Mouse (Mus musculus) liver, embryonic 13.5 days (tissue): ENCODE measurements around the gene Wdfy2. TPM values are rescaled to one million over a fixed set of nuclear protein-coding genes. Genes with fewer than 3 reads are reported as not detected.

Experiments
- ATAC-seq: fragments of 200-750 bp; cut with Nextera tagmentation; 2 replicates; pipeline ENCODE4 v1.8.0; 2017; ENCODE audit warnings: low read depth, mild to moderate bottlenecking, moderate number of reproducible peaks, moderate library complexity
- DNase-seq: peaks from one replicate; pipeline ENCODE4 v3.0.0; 2022
- H3K27ac ChIP-seq: fragments of 300-500 bp; sonication (generic); 2 replicates; pipeline ENCODE4 v1.5.1; 2015; ENCODE audit warnings: moderate library complexity, mild to moderate bottlenecking, inconsistent platforms
- H3K27me3 ChIP-seq: fragments of 300-500 bp; sonication (generic); 2 replicates; pipeline ENCODE4 v1.6.1; 2015; ENCODE audit warnings: mild to moderate bottlenecking, inconsistent platforms
- H3K36me3 ChIP-seq: fragments of 300-500 bp; sonication (generic); 2 replicates; pipeline ENCODE4 v1.6.1; 2015; ENCODE audit warnings: mild to moderate bottlenecking, inconsistent platforms
- H3K4me1 ChIP-seq: fragments of 300-500 bp; sonication (generic); replicated peaks from 2 replicates; pipeline ENCODE4 v1.6.1; 2015; ENCODE audit warnings: inconsistent platforms
- H3K4me2 ChIP-seq: fragments of 300-500 bp; sonication (generic); 2 replicates; pipeline ENCODE4 v1.6.1; 2015; ENCODE audit warnings: inconsistent platforms, mild to moderate bottlenecking, moderate library complexity
- H3K4me3 ChIP-seq: fragments of 300-500 bp; sonication (generic); replicated peaks from 2 replicates; pipeline ENCODE4 v1.5.1; 2015; ENCODE audit warnings: mild to moderate bottlenecking, inconsistent platforms
- H3K9ac ChIP-seq: fragments of 300-500 bp; sonication (generic); 2 replicates; pipeline ENCODE4 v1.6.1; 2015; ENCODE audit warnings: mild to moderate bottlenecking, inconsistent platforms
- H3K9me3 ChIP-seq: fragments of 300-500 bp; sonication (generic); replicated peaks from 2 replicates; pipeline ENCODE4 v1.6.1; 2016; ENCODE audit warnings: inconsistent platforms
- WGBS: fragments of 180-500 bp; shearing (Covaris S2); methylation state at CpG from one replicate; pipeline ENCODE4 v1.1.7; 2015; ENCODE audit not compliant: insufficient replicate concordance; 5-methylcytosine and 5-hydroxymethylcytosine counted together
- polyA plus RNA-seq: library from polyadenylated mRNA; unstranded; fragments of >200 nt; fragmentation: Nextera tagmentation; extraction: Ambion mirVana; gene quantifications from 2 replicates; pipeline ENCODE4 v1.2.1, GENCODE M21; 2015

Wdfy2 gene
- polyA plus RNA-seq, 1 experiment from 2014 or later: 1.9 TPM

DNA sequence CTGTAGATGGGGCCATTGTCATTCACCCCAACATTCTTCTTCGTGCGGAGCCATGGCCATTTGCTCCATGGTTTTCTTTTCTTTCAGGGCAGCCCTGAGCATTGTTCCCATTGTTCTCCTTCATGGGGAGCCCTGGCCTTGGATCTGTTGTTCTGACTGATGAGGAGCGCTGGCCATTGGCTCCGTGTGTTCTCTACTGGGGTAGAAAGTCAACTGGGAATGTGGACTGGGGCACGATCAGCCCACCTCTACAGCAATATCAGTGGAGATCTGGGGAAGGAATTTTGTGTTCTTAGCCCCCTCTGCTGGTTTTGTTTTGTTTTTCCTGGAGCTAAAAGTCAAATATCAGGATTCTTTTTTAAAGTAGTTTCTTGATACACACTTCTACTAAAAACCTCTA is 100.2 kb downstream of the Wdfy2 start:
- DNase-seq: no peak
- no peak for ATAC-seq
- 79% methylated on average over 5 of the region's 5 CpGs for WGBS
- H3K4me3 ChIP-seq: no peak overlapping the region
- peaks cover 6% of the 10 kb centered on the region for H3K36me3 ChIP-seq
- no peak overlapping the region for H3K27ac ChIP-seq
- no peaks in the 10 kb centered on the region for H3K4me1 ChIP-seq
- 0 out of 2 replicates have a peak, but pooled peaks cover 3% of the 10 kb centered on the region for H3K9me3 ChIP-seq
- no peaks in the 10 kb centered on the region for H3K27me3 ChIP-seq
- H3K4me2 ChIP-seq: no peak overlapping the region
- no peak overlapping the region for H3K9ac ChIP-seq

DNA sequence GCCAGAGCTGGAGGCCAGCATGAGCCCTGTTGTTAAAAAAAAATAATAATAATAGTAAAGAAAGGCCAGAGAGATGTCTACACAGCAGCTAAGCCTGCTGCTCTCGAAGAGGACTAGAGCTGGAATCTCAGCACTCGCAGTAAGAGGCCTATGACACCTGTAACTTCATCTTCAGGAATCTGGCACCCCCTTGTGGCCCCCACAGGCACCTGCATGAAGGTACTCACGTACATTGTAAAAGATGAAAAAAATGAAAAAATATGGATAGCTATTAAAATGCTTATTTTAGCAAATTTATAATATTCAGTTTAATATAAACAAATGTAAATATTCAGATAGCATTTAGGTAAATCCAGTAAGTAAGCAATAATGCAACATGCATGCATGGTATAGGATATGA is 102.0 kb downstream of the Wdfy2 start:
- Histone ChIP-seq H3K4me1 (no peaks in the 10 kb centered on the region), H3K9me3 (0 out of 2 replicates have a peak, but pooled peaks cover 3% of the 10 kb centered on the region), H3K4me2 (no peak overlapping the region), H3K36me3 (peaks cover 12% of the 10 kb centered on the region), H3K27ac (no peak overlapping the region), H3K4me3 (no peak overlapping the region), H3K27me3 (no peaks in the 10 kb centered on the region), H3K9ac (no peak overlapping the region)
- DNase-seq: no peak
- ATAC-seq: no peak
- 73% methylated on average over 3 of the region's 3 CpGs for WGBS

DNA sequence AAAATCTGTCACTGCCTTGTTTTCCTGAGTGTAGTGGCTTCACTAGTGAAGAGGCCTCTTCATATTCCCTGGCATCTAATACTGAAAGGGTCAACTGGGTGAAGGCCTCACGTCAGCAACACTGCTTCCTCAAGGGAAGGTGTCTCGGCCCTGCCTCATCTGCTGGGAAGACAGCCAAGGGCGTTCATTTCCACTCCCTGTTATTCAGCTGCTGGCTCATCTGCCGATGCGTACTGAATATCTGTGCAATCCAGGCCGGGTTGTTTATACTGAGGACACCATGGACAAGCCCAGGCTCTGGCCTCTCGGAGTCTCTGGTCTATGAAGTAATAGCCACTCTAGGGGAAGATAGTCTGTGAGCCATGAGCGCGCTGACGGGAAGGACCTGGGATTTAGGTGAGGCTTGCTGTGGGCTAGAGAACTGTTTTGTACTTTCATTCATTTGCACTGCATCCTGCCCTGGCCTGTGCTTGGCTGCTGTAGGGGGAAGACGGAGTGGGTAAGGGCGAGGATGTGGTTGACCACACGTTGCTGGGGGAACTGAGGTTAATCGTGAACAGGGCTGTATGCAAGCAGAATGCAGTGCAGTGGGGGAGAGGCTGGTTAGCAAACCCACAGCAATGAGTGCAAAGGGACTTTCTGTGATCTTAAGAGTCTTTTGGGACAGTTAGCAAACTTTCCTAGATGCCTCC is 103.1 kb downstream of the Wdfy2 start:
- no peak overlapping the region for H3K4me2 ChIP-seq
- H3K4me3 ChIP-seq: no peak overlapping the region
- 22% methylated on average over 14 of the region's 14 CpGs for WGBS
- H3K4me1 ChIP-seq: no peaks in the 10 kb centered on the region
- no peak overlapping the region for H3K27ac ChIP-seq
- ATAC-seq: no peak
- no peaks in the 10 kb centered on the region for H3K27me3 ChIP-seq
- no peak overlapping the region for H3K9ac ChIP-seq
- 0 out of 2 replicates have a peak, but pooled peaks cover 3% of the 10 kb centered on the region for H3K9me3 ChIP-seq
- peaks cover 18% of the 10 kb centered on the region for H3K36me3 ChIP-seq
- peak; percentile 14 for DNase-seq

DNA sequence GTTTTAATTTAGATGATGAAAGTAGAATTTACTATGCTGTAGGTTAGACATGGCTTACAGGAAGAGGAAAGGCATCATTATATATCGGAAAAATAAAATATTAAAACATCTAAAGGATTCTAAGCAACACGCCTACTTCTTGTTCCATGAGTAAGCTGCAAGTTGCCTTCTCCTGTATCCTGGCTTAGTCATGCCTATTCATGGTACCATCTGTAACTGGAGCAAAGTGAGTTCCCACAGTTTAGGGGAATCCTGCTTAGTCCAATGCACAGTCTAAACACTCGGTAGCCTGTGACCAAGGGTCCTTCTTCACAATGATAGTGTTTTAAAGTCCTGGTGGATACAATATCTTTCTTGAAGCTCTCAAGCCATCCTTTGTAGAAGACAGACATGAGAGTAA is 109.3 kb downstream of the Wdfy2 start:
- Histone ChIP-seq H3K27ac (no peak overlapping the region), H3K4me3 (no peak overlapping the region), H3K9ac (no peak overlapping the region), H3K36me3 (peaks cover 13% of the 10 kb centered on the region), H3K27me3 (no peaks in the 10 kb centered on the region), H3K4me1 (no peaks in the 10 kb centered on the region), H3K4me2 (no peak overlapping the region), H3K9me3 (no peaks in the 10 kb centered on the region)
- no peak for ATAC-seq
- DNase-seq: no peak
- 68% methylated on average over 3 of the region's 3 CpGs for WGBS

DNA sequence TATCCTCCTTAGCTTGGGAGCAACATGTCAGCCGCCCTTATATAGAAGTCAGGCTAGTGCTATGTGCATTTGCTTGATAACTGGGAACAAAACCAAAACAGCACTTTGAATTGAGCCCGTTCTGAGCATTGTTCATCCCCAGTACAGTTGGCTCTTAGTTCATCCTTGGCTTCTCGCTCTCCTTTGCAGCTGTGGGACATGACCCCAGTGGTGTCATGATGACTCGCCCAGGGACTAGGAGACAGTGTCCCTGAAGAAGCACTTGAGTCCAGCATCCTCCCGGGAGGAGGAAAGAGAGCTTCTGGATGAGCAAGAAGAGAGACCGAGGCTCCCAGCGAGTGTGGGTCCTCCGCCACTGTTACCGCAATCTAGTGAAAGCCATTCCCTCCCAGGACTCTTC is 118.6 kb downstream of the Wdfy2 start:
- 76% methylated on average over 9 of the region's 9 CpGs for WGBS
- ATAC-seq: no peak
- peaks cover 14% of the 10 kb centered on the region for H3K36me3 ChIP-seq

DNA sequence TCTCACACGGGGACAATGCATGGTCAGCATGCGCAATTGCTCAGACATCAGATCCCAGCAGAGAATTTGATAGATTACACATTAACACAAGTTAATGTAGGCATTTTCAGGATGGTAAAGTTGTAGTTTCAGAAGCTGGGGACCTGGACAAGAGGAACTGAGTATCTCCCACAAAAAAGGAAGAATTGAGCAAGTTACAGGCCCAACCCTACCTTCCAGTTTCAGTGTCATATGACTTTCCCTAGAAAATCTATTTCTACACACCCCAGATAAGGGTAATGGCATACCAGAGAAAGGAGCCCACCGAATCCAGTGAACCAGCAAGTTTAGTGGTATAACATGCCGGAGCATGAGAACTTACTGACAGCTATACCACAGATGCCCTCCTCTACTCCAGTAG is 126.2 kb downstream of the Wdfy2 start:
- H3K9ac ChIP-seq: no peak overlapping the region
- DNase-seq (no peak), ATAC-seq (no peak)
- H3K9me3 ChIP-seq: no peaks in the 10 kb centered on the region
- peaks cover 3% of the 10 kb centered on the region; the same call in 1 of the 2 replicates for H3K36me3 ChIP-seq
- H3K4me3 ChIP-seq: no peak overlapping the region
- H3K27ac ChIP-seq: no peak overlapping the region
- no peak overlapping the region for H3K4me2 ChIP-seq
- no peaks in the 10 kb centered on the region for H3K27me3 ChIP-seq
- WGBS: 68% methylated on average over 4 of the region's 4 CpGs
- no peaks in the 10 kb centered on the region for H3K4me1 ChIP-seq

More for the DNA sequence above, 118.6 kb downstream of the Wdfy2 start:
- Histone ChIP-seq H3K9me3 (no peaks in the 10 kb centered on the region), H3K9ac (no peak overlapping the region), H3K27me3 (no peaks in the 10 kb centered on the region), H3K4me2 (no peak overlapping the region), H3K27ac (no peak overlapping the region), H3K4me1 (no peaks in the 10 kb centered on the region), H3K4me3 (no peak overlapping the region)
- no peak for DNase-seq

DNA sequence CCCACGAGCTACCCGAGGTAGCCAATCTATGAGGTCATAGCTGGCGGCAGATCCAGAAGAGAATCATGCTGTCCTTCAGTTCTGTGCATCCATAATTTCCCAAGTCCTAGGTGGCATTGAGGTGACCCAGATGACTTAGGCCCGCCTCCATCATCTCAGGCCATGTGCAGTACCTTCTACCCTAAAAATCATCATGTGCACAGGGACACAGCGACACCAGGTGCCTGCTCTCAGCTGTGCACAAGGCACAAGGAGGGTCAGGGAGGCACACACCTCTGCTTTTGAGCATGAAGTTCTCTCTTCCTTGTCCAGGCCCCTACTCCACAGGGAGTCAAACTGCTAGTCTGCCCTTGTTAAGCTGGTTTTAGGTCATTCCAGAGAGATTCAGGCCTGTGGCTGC is 127.9 kb downstream of the Wdfy2 start:
- DNase-seq (no peak), ATAC-seq (no peak)
- Histone ChIP-seq H3K4me2 (no peak overlapping the region; the same call in 1 of the 2 replicates), H3K4me3 (no peak overlapping the region), H3K27me3 (no peaks in the 10 kb centered on the region), H3K36me3 (no peaks in the 10 kb centered on the region), H3K27ac (no peak overlapping the region), H3K4me1 (no peaks in the 10 kb centered on the region), H3K9ac (no peak overlapping the region), H3K9me3 (no peaks in the 10 kb centered on the region)
- WGBS: 68% methylated on average over 5 of the region's 5 CpGs

- peak overlapping the region; percentile 44 for H3K4me2 ChIP-seq
- H3K36me3 ChIP-seq: no peaks in the 10 kb centered on the region
- H3K4me1 ChIP-seq: no peaks in the 10 kb centered on the region
- ATAC-seq: no peak
- no peak for DNase-seq
- H3K9ac ChIP-seq: no peak overlapping the region
- H3K27me3 ChIP-seq: no peaks in the 10 kb centered on the region
- WGBS: 28% methylated on average over 15 of the region's 15 CpGs
- H3K9me3 ChIP-seq: no peaks in the 10 kb centered on the region
- no peak overlapping the region for H3K27ac ChIP-seq
- H3K4me3 ChIP-seq: peak overlapping the region; percentile 10
Measured at GRCm38 (mm10) chr14:62965811-62966520, 128.5 kb downstream of the Wdfy2 start.

GRCm38 (mm10) chr14:62975046-62975445 is 137.6 kb downstream of the Wdfy2 start:
- H3K4me2 ChIP-seq: no peak overlapping the region
- H3K36me3 ChIP-seq: no peaks in the 10 kb centered on the region
- no peak overlapping the region for H3K27ac ChIP-seq
- H3K4me3 ChIP-seq: no peak overlapping the region
- no peak overlapping the region for H3K9ac ChIP-seq
- no peaks in the 10 kb centered on the region for H3K27me3 ChIP-seq
- WGBS: 5% methylated on average over 5 of the region's 5 CpGs
- no peaks in the 10 kb centered on the region for H3K9me3 ChIP-seq
- DNase-seq (peak; percentile 17), ATAC-seq (no peak)
- no peaks in the 10 kb centered on the region for H3K4me1 ChIP-seq

DNA sequence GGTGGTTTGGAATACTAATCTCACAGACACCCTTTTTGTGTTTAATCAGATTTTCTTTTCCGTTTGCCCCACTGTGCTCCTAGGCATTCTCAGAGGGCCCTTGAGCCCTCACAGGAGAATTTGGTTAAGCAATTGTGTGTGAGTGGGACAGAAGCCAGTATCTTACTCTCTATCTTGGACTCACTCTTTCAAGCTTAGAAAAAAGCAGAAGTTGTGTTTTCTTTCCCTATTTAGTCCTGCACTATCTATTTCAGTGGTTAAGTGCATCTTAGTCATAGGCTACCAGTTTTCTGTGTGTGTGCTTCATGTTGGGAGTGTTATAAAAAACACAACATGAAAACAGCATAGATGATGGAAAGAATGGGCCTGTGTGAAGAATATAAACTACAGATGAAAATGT is 142.3 kb downstream of the Wdfy2 start:
- no peak for ATAC-seq
- H3K4me2 ChIP-seq: no peak overlapping the region
- H3K36me3 ChIP-seq: no peaks in the 10 kb centered on the region
- H3K9me3 ChIP-seq: no peaks in the 10 kb centered on the region
- no peaks in the 10 kb centered on the region for H3K4me1 ChIP-seq
- no peaks in the 10 kb centered on the region for H3K27me3 ChIP-seq
- no peak overlapping the region for H3K9ac ChIP-seq
- no peak overlapping the region for H3K27ac ChIP-seq
- DNase-seq: no peak
- H3K4me3 ChIP-seq: no peak overlapping the region
- WGBS: 34% methylated on average over 1 of the region's 1 CpGs

DNA sequence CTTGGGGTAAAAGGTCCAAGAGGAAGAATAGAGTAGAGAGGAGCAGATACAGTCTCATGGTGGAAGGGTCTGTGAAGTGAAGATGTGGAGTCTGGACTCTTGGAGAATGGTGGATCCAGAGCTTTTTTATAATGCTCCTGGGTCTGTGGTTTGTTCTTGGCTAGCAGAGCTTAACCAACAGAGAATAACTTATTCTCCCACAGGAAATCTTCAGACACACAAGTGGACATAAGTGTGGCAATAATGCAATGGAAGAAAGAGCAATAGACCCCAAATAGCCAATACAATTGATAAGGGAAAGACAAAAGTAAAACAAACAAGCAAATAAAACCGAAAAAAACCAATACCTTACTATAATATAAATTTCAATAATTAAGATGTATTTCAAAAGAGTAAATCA is 146.9 kb downstream of the Wdfy2 start, which contains the start of gene Defb48:
Gene Defb48, minus strand, starts transcription at position 101 of the 400 bp plus-strand sequence.
- WGBS: 29% methylated on average over 1 of the region's 1 CpGs
- Histone ChIP-seq H3K4me3 (no peak within 1 kb of the TSS), H3K36me3 (no peaks in the 10 kb centered on the region), H3K27ac (no peak within 1 kb of the TSS), H3K4me2 (no peak within 1 kb of the TSS), H3K4me1 (no peaks in the 10 kb centered on the region), H3K9me3 (no peaks in the 10 kb centered on the region), H3K27me3 (no peaks in the 10 kb centered on the region), H3K9ac (no peak within 1 kb of the TSS)
- ATAC-seq (no peak), DNase-seq (no peak)

GRCm38 (mm10) chr14:62991271-62991670 is 153.8 kb downstream of the Wdfy2 start:
- DNase-seq (no peak), ATAC-seq (no peak)
- 21% methylated on average over 3 of the region's 3 CpGs for WGBS
- Histone ChIP-seq H3K27me3 (no peaks in the 10 kb centered on the region), H3K36me3 (no peaks in the 10 kb centered on the region), H3K9ac (no peak overlapping the region), H3K4me1 (no peaks in the 10 kb centered on the region), H3K9me3 (no peaks in the 10 kb centered on the region), H3K27ac (no peak overlapping the region), H3K4me2 (no peak overlapping the region), H3K4me3 (no peak overlapping the region)
